Mouse (Mus musculus) left cerebral cortex, adult 18-20 months (tissue): ENCODE measurements around the gene Ptgir. TPM values are rescaled to one million over a fixed set of nuclear protein-coding genes. Genes with fewer than 3 reads are reported as not detected.

Experiments
- DNase-seq, 2 experiments: peaks; one replicate each; pipeline ENCODE4 v3.0.0; 2021 to 2022; ENCODE audit warnings: low spot score in 2 of 2, mixed read lengths in 1 of 2
- long read RNA-seq, 2 experiments: library from polyadenylated mRNA; stranded (forward); transcript quantifications; one replicate each; pipeline ENCODE4 v2.0.0; 2021
- total RNA-seq, 2 experiments: library from RNA; stranded (reverse); gene quantifications; 2 replicates each; pipeline ENCODE4 v1.2.3; 2021

The Ptgir gene
- total RNA-seq = under 1 TPM in 1 of 2 experiments, not detected in 1; 0.12 TPM
- long read RNA-seq, experiment 1, partial matches to known transcripts = 0 of 2 reads
- long read RNA-seq, experiment 1, other reads (novel, unspliced or antisense) = 2 of 2 reads
- long read RNA-seq, experiment 2 = 0 reads

- DNase-seq = no peak
These were observed at the start of gene Ptgir for GRCm38 (mm10) chr7:16906281-16906680. Ptgir (plus strand) TSS chr7:16906490.

- DNase-seq = no peak
These were observed 48.0 kb upstream of the Ptgir start for GRCm38 (mm10) chr7:16858336-16858735.

GRCm38 (mm10) chr7:16859902-16860651, 46.2 kb upstream of the Ptgir start:
- peak in 1 of 2 experiments; percentile 78 for DNase-seq

DNA sequence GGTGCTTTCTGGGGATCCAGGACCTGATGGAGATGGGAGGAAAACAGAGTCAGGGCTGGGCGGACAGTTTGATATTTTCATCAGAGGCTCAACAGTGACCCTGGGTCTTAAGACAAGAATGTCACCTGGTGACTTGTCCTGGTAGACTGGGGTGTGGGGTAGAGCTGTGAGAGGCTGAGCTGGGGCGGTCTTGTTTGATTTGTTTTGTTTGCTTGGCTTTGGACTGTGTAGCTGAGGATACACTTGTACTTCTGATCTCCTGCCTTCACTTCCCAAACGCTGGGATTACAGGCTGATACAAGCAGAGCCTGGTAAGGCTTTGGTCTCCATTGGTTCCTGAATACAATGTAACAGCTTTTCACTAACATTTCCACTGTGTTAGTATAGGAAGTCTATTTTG, 38.8 kb upstream of the Ptgir start:
- no peak for DNase-seq

DNA sequence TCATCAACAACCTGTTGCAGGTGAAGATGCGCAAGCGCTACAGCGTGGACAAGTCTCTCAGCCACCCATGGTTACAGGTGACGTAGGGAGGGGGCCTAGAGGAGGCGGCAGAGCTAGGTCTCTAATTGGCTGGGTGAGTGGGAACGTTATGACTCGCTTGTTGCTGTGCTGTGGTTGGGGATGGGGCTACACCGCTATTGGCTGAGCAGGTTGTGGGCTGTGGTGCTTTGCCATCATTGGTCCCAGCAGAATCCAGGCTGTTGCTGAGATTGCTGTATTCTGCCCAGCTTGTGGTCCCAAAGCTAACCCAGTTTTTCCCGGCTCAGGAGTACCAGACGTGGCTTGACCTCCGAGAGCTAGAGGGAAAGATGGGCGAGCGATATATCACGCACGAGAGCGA, 36.8 kb upstream of the Ptgir start:
- peak; percentile 89 to 93 for DNase-seq

DNA sequence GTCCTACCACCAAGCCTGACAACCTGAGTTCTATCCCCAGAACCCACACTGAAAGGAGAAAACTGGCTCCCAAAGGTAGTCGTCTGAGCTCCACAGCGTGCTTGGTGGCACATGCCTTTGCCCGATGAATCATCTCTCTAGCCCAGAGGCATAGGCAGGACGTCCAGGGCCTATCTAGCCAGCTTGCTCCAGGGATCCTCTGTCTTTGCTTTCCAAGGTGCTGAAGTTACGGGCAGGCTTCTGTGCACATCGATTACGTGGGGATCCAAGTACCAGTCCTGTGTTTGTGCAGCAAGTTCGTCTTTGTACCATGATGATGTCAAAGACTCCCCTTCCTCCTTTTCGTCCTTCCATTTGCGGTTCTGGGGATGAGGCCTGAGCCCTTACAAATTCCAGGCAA, 34.7 kb upstream of the Ptgir start:
- no peak for DNase-seq

GRCm38 (mm10) chr7:16872478-16872877, 33.8 kb upstream of the Ptgir start:
- no peak for DNase-seq

- DNase-seq = no peak
These were observed 32.9 kb upstream of the Ptgir start for GRCm38 (mm10) chr7:16873392-16873791.

DNA sequence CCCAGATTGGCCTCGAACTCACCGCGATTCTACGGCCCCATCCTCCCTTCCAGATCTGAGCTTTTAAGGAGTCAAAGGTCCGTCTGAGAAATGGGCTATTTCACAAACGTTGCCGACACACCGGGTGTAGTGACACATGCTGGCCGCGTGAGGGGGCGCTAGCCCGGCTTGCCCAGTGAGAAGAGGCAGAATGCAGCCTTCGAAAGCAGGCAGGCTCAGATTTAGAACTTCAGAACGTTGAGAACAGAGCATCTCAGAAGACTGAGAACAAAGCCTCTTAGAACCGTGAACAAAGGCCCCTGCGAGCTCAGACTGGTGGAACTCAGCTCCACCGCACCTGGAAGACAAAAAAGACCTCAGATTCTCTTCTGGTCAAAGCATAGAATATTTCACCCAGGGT, 32.1 kb upstream of the Ptgir start:
- peak; percentile 78 to 80 for DNase-seq

DNA sequence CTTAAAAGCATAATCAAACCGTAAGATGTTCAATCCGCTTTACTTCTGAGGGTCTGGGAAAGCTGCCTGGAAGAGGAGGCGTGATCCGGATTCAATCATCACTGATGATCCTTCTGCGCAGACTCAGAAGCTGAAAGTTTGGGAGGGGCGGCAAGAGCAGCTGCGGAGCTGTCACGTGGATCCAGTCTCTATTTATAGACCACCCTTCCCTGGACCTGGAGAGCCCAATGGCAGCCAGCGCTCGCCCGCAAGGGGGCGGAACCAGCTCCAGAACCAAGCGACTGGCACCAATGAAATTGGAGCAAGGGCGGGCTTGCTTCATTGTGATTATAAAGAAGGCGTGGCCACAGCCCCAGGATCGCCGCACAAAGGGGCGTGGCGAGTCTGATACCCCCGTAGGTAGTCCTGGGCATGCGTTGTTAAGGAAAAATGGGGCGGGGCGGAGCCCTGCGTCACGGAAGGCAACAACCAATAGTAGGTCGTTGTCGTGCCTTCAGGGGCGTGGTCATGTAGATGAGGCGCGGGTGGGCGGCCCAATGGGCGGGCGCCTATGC, 31.5 kb upstream of the Ptgir start:
- peak; percentile 99 to 100 for DNase-seq

- no peak for DNase-seq
These were observed 31.2 kb upstream of the Ptgir start, which contains the start of gene Dact3 for GRCm38 (mm10) chr7:16875310-16875325. Dact3 (plus strand) TSS chr7:16875317.

DNA sequence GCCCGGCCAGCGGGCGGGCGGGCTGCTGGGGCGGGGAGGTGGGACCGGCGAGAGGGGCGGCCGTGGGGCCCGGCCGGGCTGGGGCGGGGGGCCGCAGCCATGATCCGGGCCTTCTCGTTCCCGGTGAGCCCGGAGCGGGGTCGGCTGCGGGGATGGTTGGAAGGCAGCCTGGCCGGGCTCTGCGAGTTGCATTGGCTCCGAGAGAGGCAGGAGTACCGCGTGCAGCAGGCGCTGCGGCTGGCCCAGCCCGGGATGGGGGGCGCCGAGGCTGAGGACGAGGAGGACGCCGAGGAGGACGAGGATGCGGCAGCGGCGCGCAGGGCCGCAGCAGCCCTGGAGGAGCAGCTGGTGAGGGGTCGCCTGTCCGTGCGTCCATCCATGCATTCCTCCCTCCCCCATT, 31.0 kb upstream of the Ptgir start:
- no peak for DNase-seq

DNA sequence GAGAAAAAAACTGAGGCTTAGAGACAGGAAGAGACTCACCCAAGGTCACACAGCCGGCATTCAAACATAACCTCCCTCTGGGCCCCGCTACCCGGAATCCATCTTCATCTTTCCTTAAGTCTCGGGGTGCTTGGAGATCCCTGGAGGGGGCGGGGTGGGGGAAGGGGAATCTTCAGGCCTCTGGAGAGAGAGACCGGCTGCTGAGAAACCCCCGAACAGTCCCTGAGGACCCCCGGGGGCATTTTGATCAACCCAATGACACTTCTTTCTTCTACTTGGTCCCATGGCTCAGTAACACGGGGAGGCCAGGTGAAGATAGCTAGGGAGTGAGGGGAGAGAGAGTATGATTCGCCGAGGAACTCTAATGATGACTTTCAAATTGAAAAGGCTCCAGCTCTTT, 30.3 kb upstream of the Ptgir start:
- DNase-seq = no peak

DNA sequence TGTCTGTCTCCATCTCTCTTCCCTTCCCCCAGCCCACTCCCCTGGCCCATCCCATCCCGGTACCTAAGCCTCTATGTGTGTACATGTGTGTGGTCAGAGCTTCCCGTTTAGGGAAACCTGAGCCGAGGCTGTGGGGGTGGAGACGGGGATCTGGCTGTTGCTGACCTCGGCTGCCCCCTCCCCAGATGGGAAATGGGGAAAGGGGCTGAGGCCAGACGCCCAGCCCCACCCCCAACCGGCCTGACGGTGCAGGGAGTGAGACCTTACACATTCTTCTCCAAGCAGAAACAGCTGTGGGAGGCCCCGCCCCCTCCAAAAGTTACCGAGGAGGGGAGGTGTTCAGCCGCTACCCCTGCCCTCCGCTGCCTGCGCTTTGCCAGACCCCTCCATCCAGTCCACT, 29.7 kb upstream of the Ptgir start:
- DNase-seq = peak in 1 of 2 experiments; percentile 24

DNA sequence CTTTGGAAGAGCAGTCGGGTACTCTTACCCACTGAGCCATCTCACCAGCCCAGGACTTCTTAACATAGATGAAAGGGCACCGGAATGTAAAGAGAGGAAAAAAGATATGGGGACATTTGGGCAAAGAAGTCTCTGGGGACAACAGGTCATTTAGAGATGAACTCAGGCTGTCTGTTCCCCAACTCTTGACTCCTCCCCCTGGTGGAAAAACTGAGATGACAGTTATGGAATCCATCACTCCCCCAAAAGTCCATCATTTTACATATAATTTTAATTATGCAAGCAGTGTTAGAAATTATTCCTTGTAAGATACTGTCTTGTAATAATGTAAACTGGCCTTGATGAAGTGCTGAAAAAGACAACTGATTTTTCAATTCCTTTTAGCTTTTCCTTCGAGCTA, 28.6 kb upstream of the Ptgir start:
- DNase-seq = no peak

DNA sequence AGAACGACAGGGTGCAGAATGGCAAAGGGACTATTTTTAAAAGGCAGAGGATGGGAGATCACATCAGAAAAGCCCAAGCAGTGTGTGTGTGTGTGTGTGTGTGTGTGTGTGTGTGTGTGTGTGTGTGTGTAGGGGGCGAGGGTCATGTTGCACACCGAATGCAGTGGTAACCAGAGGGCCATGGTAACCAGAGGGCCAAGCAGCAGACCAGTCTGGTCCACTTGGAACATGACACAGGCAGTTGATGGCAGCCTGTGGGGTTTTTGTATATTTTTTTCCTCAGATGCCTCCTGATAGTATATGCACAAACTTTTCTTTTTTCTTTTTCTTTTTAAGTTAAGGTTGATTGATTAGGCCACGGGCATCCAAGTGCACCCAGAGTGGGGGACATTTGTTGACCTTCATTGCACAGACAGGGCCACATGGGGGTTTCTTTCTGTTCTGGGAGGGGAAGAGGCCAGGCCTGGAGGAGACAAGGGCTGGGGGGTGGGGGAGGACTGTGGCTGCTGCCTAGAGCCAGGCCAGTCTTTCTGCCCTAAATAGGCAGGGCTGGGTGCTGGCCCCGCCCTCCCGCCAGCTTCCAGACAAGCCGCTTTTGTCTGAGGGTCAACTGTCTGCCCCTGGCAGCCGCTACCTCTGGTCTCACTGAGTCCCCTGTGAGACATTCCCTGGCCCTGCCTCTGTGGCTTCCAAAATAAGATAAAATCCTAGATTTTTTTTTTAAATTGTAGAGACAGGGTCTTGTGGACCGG, 26.3 kb upstream of the Ptgir start:
- DNase-seq = peak in 1 of 2 experiments; percentile 25

DNA sequence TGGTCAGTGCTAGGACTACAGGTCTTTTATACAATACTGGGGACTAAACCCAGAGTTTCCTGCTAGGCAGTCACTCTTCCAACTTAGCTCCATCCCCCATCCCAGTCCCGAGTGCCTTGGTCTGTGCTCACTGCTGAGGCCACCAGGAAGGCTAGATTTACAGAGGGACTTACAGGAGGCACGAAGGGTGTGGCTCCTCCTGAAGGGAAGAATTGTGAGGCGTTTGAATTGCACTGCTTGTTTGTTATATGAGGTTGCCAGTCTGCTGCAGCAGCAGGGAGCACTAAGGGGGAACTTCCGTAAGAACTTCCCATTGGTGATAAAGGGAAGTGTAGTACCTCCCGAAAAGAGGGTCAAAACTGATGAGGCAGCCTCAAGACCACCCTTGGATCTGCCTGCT, 25.7 kb upstream of the Ptgir start:
- DNase-seq = no peak

DNA sequence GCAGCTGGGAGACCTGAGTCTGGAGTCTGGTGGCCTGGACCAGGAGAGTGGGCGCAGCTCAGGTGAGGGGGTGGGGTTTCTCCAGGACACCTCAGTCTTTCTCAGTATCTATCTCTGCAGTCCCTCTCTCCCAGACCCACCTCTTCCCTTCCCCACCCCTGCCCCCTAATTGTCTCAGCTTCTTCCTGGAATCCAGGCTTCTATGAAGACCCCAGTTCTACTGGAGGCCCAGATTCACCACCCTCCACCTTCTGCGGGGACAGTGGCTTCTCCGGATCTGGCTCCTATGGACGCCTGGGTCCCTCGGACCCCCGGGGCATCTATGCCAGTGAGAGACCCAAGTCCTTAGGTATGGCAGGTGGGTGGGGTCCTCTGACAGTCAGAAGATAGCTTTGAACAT, 23.1 kb upstream of the Ptgir start:
- DNase-seq = no peak

DNA sequence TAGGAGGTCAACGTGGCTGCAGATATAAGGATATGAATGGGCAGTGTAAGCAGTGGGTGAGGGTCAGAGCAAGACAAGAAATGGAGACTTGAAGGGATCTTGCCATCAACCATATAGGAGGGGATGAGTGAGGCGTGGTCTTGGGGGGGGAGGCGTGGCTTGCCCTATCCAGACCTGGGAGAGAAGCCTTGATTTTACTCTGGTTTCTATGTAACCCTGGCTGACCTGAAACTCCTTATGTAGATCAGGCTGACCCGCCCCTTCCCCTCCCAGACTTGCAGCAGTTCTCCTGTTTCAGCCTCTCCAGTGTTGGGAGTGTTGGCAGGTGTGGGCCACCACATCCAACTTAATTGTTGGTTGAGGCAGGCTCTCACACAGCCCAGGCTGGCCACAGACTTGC, 22.0 kb upstream of the Ptgir start:
- no peak for DNase-seq

GRCm38 (mm10) chr7:16885271-16885776, 21.0 kb upstream of the Ptgir start:
- DNase-seq = no peak

DNA sequence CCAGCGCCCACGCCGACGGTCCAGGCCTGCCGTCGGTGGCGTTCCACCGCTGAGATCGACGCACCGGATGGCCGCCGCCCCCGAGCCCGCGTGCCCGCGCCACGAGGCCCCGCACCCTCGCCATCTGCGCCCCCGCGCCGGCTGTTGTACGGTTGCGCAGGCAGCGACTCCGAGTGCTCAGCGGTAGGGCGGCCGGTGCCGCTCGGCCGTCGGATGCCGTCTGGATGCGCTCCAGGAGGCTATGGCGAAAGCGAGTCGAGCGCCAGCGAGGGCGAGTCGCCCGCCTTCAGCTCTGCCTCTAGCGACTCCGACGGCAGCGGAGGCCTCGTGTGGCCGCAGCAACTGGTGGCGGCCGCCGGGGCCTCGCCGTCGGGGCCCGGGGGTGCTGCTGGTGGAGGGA, 20.4 kb upstream of the Ptgir start:
- DNase-seq = no peak

GRCm38 (mm10) chr7:16890536-16890935, 15.8 kb upstream of the Ptgir start:
- no peak for DNase-seq

DNA sequence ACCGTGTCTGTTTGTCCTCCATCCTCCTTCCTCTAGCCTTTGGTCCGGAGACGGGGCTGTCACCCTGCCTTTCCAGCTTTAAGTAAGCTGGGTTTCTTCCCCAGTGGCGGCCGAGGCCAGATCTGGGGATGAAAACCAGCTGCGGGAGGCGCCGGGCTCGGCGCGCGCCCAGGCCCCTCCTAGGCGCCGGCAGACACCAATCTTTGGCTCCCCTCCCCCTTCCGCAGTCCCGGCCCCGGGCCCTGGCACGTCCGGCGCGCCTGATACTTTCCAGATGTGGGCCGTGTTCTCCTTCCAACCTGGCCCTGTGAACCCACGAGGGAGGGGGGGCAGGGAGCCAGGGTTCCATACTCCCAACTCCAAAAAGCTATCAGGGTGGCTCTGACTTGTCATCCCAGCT, 15.3 kb upstream of the Ptgir start:
- no peak for DNase-seq
